Mouse (Mus musculus) heart, embryonic 13.5 days (tissue): ENCODE results near the gene Tex14. TPM values are rescaled to one million over a fixed set of nuclear protein-coding genes. Genes with fewer than 3 reads are reported as not detected.
A peak's percentile ranks its signal among the peaks of the same experiment; 100 is the strongest.

Experiments
- ATAC-seq: fragments of 200-750 bp; cut with Nextera tagmentation; 2 replicates; pipeline ENCODE4 v1.8.0; 2017; ENCODE audit warnings: moderate TSS enrichment; ENCODE audit not compliant: insufficient number of reproducible peaks, low FRiP score, low TSS enrichment; ENCODE audit errors: extremely low read depth
- H3K27ac ChIP-seq: fragments of 300-500 bp; sonication (generic); replicated peaks from 2 replicates; pipeline ENCODE4 v1.5.1; 2015; ENCODE audit warnings: moderate library complexity, mild to moderate bottlenecking, inconsistent platforms
- H3K27me3 ChIP-seq: fragments of 300-500 bp; sonication (generic); replicated peaks from 2 replicates; pipeline ENCODE4 v1.6.1; 2015; ENCODE audit warnings: mild to moderate bottlenecking, inconsistent platforms
- H3K36me3 ChIP-seq: fragments of 300-500 bp; sonication (generic); 2 replicates; pipeline ENCODE4 v1.6.1; 2015; ENCODE audit warnings: mild to moderate bottlenecking, inconsistent platforms
- H3K4me1 ChIP-seq: fragments of 300-500 bp; sonication (generic); 2 replicates; pipeline ENCODE4 v1.6.1; 2015; ENCODE audit warnings: inconsistent platforms
- H3K4me2 ChIP-seq: fragments of 300-500 bp; sonication (generic); 2 replicates; pipeline ENCODE4 v1.6.1; 2015; ENCODE audit warnings: inconsistent platforms, mild to moderate bottlenecking, moderate library complexity
- H3K4me3 ChIP-seq: fragments of 300-500 bp; sonication (generic); 2 replicates; pipeline ENCODE4 v1.5.1; 2015; ENCODE audit warnings: moderate library complexity, mild to moderate bottlenecking, inconsistent platforms
- H3K9ac ChIP-seq: fragments of 300-500 bp; sonication (generic); 2 replicates; pipeline ENCODE4 v1.6.1; 2015; ENCODE audit warnings: inconsistent platforms, mild to moderate bottlenecking, moderate library complexity
- H3K9me3 ChIP-seq: fragments of 300-500 bp; sonication (generic); 2 replicates; pipeline ENCODE4 v1.6.1; 2016; ENCODE audit warnings: inconsistent platforms
- WGBS: fragments of 180-500 bp; shearing (Covaris S2); methylation state at CpG from one replicate; pipeline ENCODE4 v1.1.7; 2015; ENCODE audit warnings: mixed read lengths; 5-methylcytosine and 5-hydroxymethylcytosine counted together
- polyA plus RNA-seq: library from polyadenylated mRNA; unstranded; fragments of >200 nt; fragmentation: Nextera tagmentation; extraction: Ambion mirVana; gene quantifications from 2 replicates; pipeline ENCODE4 v1.2.1, GENCODE M21; 2015

Gene Tex14
- polyA plus RNA-seq, 1 experiment from 2014 or later: 0.28 TPM

DNA sequence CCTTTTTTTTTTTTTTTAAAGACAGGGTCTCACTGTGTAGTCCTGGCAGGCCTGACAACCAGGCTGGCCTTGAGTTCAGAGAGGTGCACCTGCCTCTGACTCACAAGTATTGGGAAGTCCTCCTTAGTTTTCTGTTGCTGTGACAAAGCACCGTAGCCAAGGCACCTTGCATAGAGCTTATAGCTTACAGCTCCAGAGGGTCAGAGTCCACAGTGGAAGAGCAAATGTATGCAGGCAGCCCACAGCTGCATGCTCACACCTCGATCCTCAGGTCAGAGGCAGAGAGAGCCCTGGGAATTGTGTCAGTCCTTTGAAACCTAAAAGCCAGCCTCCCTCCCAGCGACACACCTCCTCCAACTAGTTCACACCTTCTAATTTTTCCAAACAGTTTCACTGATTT lies 101.6 kb downstream of the Tex14 start:
- no peak for ATAC-seq
- H3K27ac ChIP-seq: no peak overlapping the region
- no peaks in the 10 kb centered on the region for H3K27me3 ChIP-seq
- H3K4me2 ChIP-seq: no peak overlapping the region
- H3K4me3 ChIP-seq: no peak overlapping the region
- H3K9ac ChIP-seq: no peak overlapping the region
- no peaks in the 10 kb centered on the region for H3K4me1 ChIP-seq
- H3K36me3 ChIP-seq: no peaks in the 10 kb centered on the region
- WGBS: 69% methylated on average over 3 of the region's 3 CpGs
- no peaks in the 10 kb centered on the region for H3K9me3 ChIP-seq

DNA sequence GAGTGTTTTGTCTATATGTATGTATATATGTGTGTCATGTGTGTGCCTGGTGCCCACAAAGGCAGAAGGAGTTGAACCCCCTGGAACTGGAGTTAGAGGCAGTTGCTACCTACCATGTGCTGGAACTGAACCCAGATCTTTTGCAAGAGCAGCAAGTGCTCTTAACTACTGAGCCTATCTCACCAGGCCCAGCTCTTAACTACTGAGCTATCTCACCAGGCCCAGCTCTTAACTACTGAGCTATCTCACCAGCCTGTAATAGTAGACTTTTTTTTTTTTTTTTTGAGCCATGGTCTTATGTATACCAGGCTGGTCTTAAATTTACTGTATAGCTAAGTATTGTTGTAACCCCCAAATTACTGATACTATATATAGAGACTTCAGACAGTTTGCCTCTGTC lies 102.2 kb downstream of the Tex14 start:
- no peak overlapping the region for H3K4me3 ChIP-seq

GRCm38 (mm10) chr11:87519260-87519659 lies 114.4 kb downstream of the Tex14 start:
- Histone ChIP-seq H3K27ac (no peak overlapping the region), H3K4me2 (no peak overlapping the region), H3K4me3 (no peak overlapping the region), H3K9me3 (no peaks in the 10 kb centered on the region), H3K27me3 (no peaks in the 10 kb centered on the region), H3K4me1 (peaks cover 5% of the 10 kb centered on the region; the same call in 1 of the 2 replicates), H3K36me3 (no peaks in the 10 kb centered on the region), H3K9ac (no peak overlapping the region)
- no peak for ATAC-seq
- WGBS: 6% methylated on average over 2 of the region's 2 CpGs

More for the DNA sequence above, 102.2 kb downstream of the Tex14 start:
- no peaks in the 10 kb centered on the region for H3K27me3 ChIP-seq
- H3K27ac ChIP-seq: no peak overlapping the region
- no peaks in the 10 kb centered on the region for H3K36me3 ChIP-seq
- no peaks in the 10 kb centered on the region for H3K9me3 ChIP-seq
- no peak overlapping the region for H3K9ac ChIP-seq
- no peak for ATAC-seq
- no peaks in the 10 kb centered on the region for H3K4me1 ChIP-seq
- H3K4me2 ChIP-seq: no peak overlapping the region

DNA sequence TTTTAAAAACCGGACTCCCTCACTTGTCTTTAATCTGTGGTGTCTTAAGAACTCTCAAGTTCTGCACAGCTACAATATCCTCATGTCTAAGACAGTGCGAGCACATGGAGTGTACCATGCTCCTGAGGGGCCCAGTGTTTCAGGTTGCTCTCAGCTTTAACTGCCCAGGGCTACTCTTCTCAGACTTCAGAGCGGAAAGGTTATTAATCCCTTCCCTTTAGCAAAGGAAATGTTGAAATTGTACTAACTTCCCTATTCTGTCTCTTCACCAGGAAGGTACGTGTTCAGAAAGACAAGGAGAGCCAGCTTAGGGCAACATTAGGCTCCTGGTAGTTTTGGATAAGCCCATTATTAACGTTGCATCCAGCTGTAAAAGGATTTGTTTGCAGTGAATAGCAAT lies 118.6 kb downstream of the Tex14 start:
- no peak overlapping the region for H3K4me2 ChIP-seq
- WGBS: 67% methylated on average over 5 of the region's 5 CpGs
- no peaks in the 10 kb centered on the region for H3K36me3 ChIP-seq
- no peaks in the 10 kb centered on the region for H3K27me3 ChIP-seq
- no peak for ATAC-seq
- H3K4me1 ChIP-seq: peaks cover 11% of the 10 kb centered on the region; the same call in 1 of the 2 replicates
- H3K4me3 ChIP-seq: no peak overlapping the region
- H3K9ac ChIP-seq: no peak overlapping the region
- H3K9me3 ChIP-seq: no peaks in the 10 kb centered on the region
- H3K27ac ChIP-seq: no peak overlapping the region

DNA sequence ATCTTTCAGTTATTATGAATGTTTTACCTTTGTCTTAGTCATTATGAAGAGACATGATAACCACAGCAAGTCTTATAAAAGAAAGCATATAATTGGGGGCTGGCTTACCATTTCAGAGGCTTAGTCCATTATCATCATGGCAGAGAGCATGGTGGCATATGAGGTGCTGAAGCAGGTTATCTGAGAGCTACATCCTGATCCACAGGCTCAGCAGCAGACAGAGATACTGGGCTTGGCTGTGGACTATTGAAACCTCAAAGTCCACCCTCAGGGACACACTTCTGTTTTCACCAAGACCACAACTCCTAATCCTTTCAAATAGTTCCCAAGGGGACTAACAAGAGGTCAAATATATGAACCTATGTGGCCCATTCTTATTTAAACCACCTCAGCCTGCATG lies 119.1 kb downstream of the Tex14 start:
- Histone ChIP-seq H3K27me3 (no peaks in the 10 kb centered on the region), H3K4me3 (no peak overlapping the region), H3K4me1 (peaks cover 11% of the 10 kb centered on the region; the same call in 1 of the 2 replicates), H3K9ac (no peak overlapping the region), H3K9me3 (no peaks in the 10 kb centered on the region), H3K4me2 (no peak overlapping the region), H3K27ac (0 out of 2 replicates have a peak overlapping the region, but pooled peaks have one; percentile 61), H3K36me3 (no peaks in the 10 kb centered on the region)
- no peak for ATAC-seq

GRCm38 (mm10) chr11:87524780-87525179 lies 119.9 kb downstream of the Tex14 start:
- no peak for ATAC-seq
- no peaks in the 10 kb centered on the region for H3K36me3 ChIP-seq
- H3K4me2 ChIP-seq: no peak overlapping the region
- no peak overlapping the region for H3K9ac ChIP-seq
- no peak overlapping the region for H3K4me3 ChIP-seq
- H3K9me3 ChIP-seq: no peaks in the 10 kb centered on the region
- peaks cover 11% of the 10 kb centered on the region; the same call in 1 of the 2 replicates for H3K4me1 ChIP-seq
- no peaks in the 10 kb centered on the region for H3K27me3 ChIP-seq
- peak overlapping the region; percentile 61 for H3K27ac ChIP-seq

DNA sequence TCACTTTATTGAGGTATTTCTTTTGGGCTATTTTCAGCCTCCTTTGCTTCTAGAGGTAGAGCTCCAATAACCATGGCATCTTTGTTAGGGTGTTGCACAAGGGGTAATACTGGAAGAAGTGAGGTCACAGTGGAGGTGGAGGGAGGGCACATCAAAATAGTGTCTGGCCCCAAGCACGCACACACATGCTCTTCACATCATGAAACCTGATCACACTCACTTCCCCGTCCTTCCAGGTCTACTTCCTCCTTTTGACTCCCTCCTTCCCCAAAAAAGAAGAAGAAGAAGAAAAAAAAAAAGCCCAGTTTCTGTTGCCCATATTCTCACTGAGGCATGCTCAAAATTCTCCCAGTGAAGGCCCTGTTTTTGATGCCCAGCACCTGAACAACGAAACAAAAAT lies 122.5 kb downstream of the Tex14 start:
- H3K4me2 ChIP-seq: no peak overlapping the region
- H3K9me3 ChIP-seq: no peaks in the 10 kb centered on the region
- no peak overlapping the region for H3K27ac ChIP-seq
- 71% methylated on average over 3 of the region's 3 CpGs for WGBS
- no peak overlapping the region for H3K9ac ChIP-seq
- no peaks in the 10 kb centered on the region for H3K27me3 ChIP-seq
- ATAC-seq: no peak
- H3K36me3 ChIP-seq: no peaks in the 10 kb centered on the region
- H3K4me3 ChIP-seq: no peak overlapping the region
- peaks cover 19% of the 10 kb centered on the region; the same call in 1 of the 2 replicates for H3K4me1 ChIP-seq

- Histone ChIP-seq H3K9me3 (no peaks in the 10 kb centered on the region), H3K27ac (no peak overlapping the region), H3K4me3 (no peak overlapping the region), H3K27me3 (no peaks in the 10 kb centered on the region), H3K36me3 (no peaks in the 10 kb centered on the region), H3K4me1 (peaks cover 19% of the 10 kb centered on the region; the same call in 1 of the 2 replicates), H3K4me2 (no peak overlapping the region), H3K9ac (no peak overlapping the region)
- 63% methylated on average over 4 of the region's 4 CpGs for WGBS
- ATAC-seq: no peak
Observed at GRCm38 (mm10) chr11:87527990-87528389, 123.1 kb downstream of the Tex14 start.

GRCm38 (mm10) chr11:87531695-87532094 lies 126.8 kb downstream of the Tex14 start:
- Histone ChIP-seq H3K4me2 (no peak overlapping the region), H3K4me1 (peaks cover 8% of the 10 kb centered on the region; the same call in 1 of the 2 replicates), H3K27me3 (no peaks in the 10 kb centered on the region), H3K9ac (no peak overlapping the region), H3K36me3 (no peaks in the 10 kb centered on the region), H3K9me3 (no peaks in the 10 kb centered on the region), H3K27ac (no peak overlapping the region), H3K4me3 (no peak overlapping the region)
- WGBS: 50% methylated on average over 6 of the region's 6 CpGs
- ATAC-seq: no peak

- ATAC-seq: no peak
- no peak overlapping the region for H3K4me2 ChIP-seq
- H3K36me3 ChIP-seq: no peaks in the 10 kb centered on the region
- H3K9ac ChIP-seq: no peak overlapping the region
- no peaks in the 10 kb centered on the region for H3K27me3 ChIP-seq
- H3K4me1 ChIP-seq: peaks cover 5% of the 10 kb centered on the region; the same call in 1 of the 2 replicates
- no peak overlapping the region for H3K27ac ChIP-seq
- no peaks in the 10 kb centered on the region for H3K9me3 ChIP-seq
- H3K4me3 ChIP-seq: no peak overlapping the region
- 33% methylated on average over 8 of the region's 8 CpGs for WGBS
Observed at GRCm38 (mm10) chr11:87542285-87542684, 137.4 kb downstream of the Tex14 start.

DNA sequence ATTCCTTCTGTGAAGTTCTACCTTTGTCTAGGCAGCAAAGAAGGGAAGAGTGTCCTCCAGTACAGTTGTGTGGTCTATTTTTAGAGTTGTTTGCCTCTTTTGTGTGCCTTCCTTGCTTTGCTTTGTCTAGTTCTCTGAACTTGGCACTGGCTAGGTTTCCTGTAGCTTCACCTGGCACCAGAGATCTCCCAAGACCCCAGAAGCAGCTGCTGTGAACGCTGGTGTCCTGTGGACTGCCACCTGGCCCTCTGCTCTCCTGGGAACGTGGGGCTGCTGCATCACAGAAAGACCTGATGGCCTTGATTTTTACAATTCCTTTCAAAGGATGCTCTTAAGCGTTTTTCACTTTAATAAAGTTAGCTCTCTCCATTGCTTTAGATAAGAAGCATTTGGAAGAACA lies 138.0 kb downstream of the Tex14 start:
- H3K36me3 ChIP-seq: no peaks in the 10 kb centered on the region
- no peaks in the 10 kb centered on the region for H3K27me3 ChIP-seq
- no peak for ATAC-seq
- no peak overlapping the region for H3K9ac ChIP-seq
- peaks cover 5% of the 10 kb centered on the region; the same call in 1 of the 2 replicates for H3K4me1 ChIP-seq
- no peak overlapping the region for H3K27ac ChIP-seq
- WGBS: 54% methylated on average over 3 of the region's 3 CpGs
- H3K4me3 ChIP-seq: no peak overlapping the region
- H3K9me3 ChIP-seq: no peaks in the 10 kb centered on the region
- H3K4me2 ChIP-seq: no peak overlapping the region

GRCm38 (mm10) chr11:87553342-87553741 lies 148.5 kb downstream of the Tex14 start:
- no peak for ATAC-seq
- Histone ChIP-seq H3K27ac (no peak overlapping the region), H3K4me2 (no peak overlapping the region), H3K36me3 (no peaks in the 10 kb centered on the region), H3K4me1 (peaks cover 20% of the 10 kb centered on the region), H3K9me3 (no peaks in the 10 kb centered on the region), H3K27me3 (no peaks in the 10 kb centered on the region), H3K9ac (no peak overlapping the region), H3K4me3 (no peak overlapping the region)
- WGBS: 70% methylated on average over 4 of the region's 4 CpGs
